Mouse (Mus musculus) heart, embryonic 11.5 days (tissue): ENCODE measurements around the gene Cep128. TPM values are rescaled to one million over a fixed set of nuclear protein-coding genes. Genes with fewer than 3 reads are reported as not detected.

Source experiments
- ATAC-seq: fragments of 200-750 bp; cut with Nextera tagmentation; replicated peaks from 2 replicates; pipeline ENCODE4 v1.8.0; 2017; ENCODE audit warnings: moderate library complexity; ENCODE audit not compliant: insufficient number of reproducible peaks, low FRiP score, low TSS enrichment
- H3K27ac ChIP-seq: fragments of 300-500 bp; sonication (generic); 2 replicates; pipeline ENCODE4 v1.5.1; 2014; ENCODE audit warnings: mild to moderate bottlenecking, low read depth, low read length
- H3K27me3 ChIP-seq: fragments of 300-500 bp; sonication (generic); 2 replicates; pipeline ENCODE4 v1.6.1; 2014; ENCODE audit warnings: mild to moderate bottlenecking, low read length, mixed read lengths; ENCODE audit not compliant: control insufficient read depth, insufficient read depth
- H3K36me3 ChIP-seq: fragments of 300-500 bp; sonication (generic); 2 replicates; pipeline ENCODE4 v1.6.1; 2014; ENCODE audit warnings: mild to moderate bottlenecking, low read length, moderate library complexity, mixed read lengths; ENCODE audit not compliant: control insufficient read depth, insufficient read depth
- H3K4me1 ChIP-seq: fragments of 300-500 bp; sonication (generic); 2 replicates; pipeline ENCODE4 v1.6.1; 2014; ENCODE audit warnings: low read length; ENCODE audit not compliant: control insufficient read depth, insufficient read depth
- H3K4me2 ChIP-seq: fragments of 300-500 bp; sonication (generic); 2 replicates; pipeline ENCODE4 v1.6.1; 2014; ENCODE audit warnings: mild to moderate bottlenecking, moderate library complexity
- H3K4me3 ChIP-seq: fragments of 300-500 bp; sonication (generic); 2 replicates; pipeline ENCODE4 v1.5.1; 2014; ENCODE audit warnings: low read depth, low read length
- H3K9ac ChIP-seq: fragments of 300-500 bp; sonication (generic); 2 replicates; pipeline ENCODE4 v1.6.1; 2014; ENCODE audit warnings: mild to moderate bottlenecking, low read depth, low read length, moderate library complexity
- H3K9me3 ChIP-seq: fragments of 300-500 bp; sonication (generic); replicated peaks from 2 replicates; pipeline ENCODE4 v1.6.1; 2016; ENCODE audit warnings: low read length; ENCODE audit not compliant: control insufficient read depth
- WGBS: fragments of 180-500 bp; shearing (Covaris S2); extraction: QIAGEN DNeasy Blood & Tissue Kit; methylation state at CpG from one replicate; pipeline ENCODE4 v1.1.7; 2014; ENCODE audit not compliant: insufficient replicate concordance; 5-methylcytosine and 5-hydroxymethylcytosine counted together
- polyA plus RNA-seq: library from polyadenylated mRNA; unstranded; fragments of >200 nt; fragmentation: Nextera tagmentation; extraction: Ambion mirVana; gene quantifications from 2 replicates; pipeline ENCODE4 v1.2.1, GENCODE M21; 2014

Cep128 gene
- polyA plus RNA-seq, 1 experiment from 2014 or later, result 7.4 TPM

GRCm38 (mm10) chr12:91295870-91296269 lies 88.3 kb downstream of the Cep128 start:
- no peak overlapping the region for H3K9ac ChIP-seq
- no peaks in the 10 kb centered on the region for H3K4me1 ChIP-seq
- no peaks in the 10 kb centered on the region for H3K27me3 ChIP-seq
- no peaks in the 10 kb centered on the region for H3K9me3 ChIP-seq
- no peak overlapping the region for H3K4me3 ChIP-seq
- 70% methylated on average over 7 of the region's 7 CpGs for WGBS
- ATAC-seq, result peak; percentile 42; the same call in 1 of the 2 replicates
- H3K4me2 ChIP-seq, result no peak overlapping the region
- H3K27ac ChIP-seq, result no peak overlapping the region
- H3K36me3 ChIP-seq, result no peaks in the 10 kb centered on the region; the same call in 1 of the 2 replicates

DNA sequence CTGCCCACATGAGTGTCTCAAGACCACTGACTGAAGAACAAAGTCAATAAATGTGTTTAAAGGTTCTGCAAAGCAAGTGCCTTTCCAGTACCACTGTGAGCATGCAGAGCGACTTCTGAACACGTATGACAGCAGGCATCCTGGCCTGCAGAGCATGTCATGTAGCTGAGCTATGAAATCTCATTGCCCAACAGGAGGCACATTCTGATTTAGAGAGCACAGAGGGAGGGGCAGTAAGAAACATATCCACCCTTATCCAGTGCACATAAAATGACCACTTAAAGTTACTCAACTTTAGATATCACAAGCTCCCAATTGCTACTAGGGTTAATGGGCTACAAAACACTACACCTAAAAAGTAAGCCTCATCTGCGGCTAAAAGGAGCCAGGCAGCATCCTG lies 88.8 kb downstream of the Cep128 start:
- Histone ChIP-seq H3K4me2 (no peak overlapping the region), H3K4me1 (no peaks in the 10 kb centered on the region), H3K27me3 (no peaks in the 10 kb centered on the region), H3K36me3 (no peaks in the 10 kb centered on the region; the same call in 1 of the 2 replicates), H3K4me3 (no peak overlapping the region), H3K9ac (no peak overlapping the region), H3K27ac (no peak overlapping the region), H3K9me3 (no peaks in the 10 kb centered on the region)
- no peak for ATAC-seq
- 90% methylated on average over 3 of the region's 3 CpGs for WGBS

GRCm38 (mm10) chr12:91273936-91274335 lies 110.3 kb downstream of the Cep128 start:
- Histone ChIP-seq H3K27ac (no peak overlapping the region), H3K36me3 (no peaks in the 10 kb centered on the region), H3K4me1 (no peaks in the 10 kb centered on the region), H3K9ac (no peak overlapping the region), H3K9me3 (no peaks in the 10 kb centered on the region), H3K4me2 (no peak overlapping the region), H3K4me3 (no peak overlapping the region), H3K27me3 (no peaks in the 10 kb centered on the region)
- WGBS, result 84% methylated on average over 2 of the region's 2 CpGs
- no peak for ATAC-seq

GRCm38 (mm10) chr12:91269634-91270033 lies 114.6 kb downstream of the Cep128 start:
- H3K4me2 ChIP-seq, result no peak overlapping the region
- H3K4me1 ChIP-seq, result peaks cover 4% of the 10 kb centered on the region; the same call in 1 of the 2 replicates
- no peak for ATAC-seq
- WGBS, result 94% methylated on average over 2 of the region's 2 CpGs
- H3K27me3 ChIP-seq, result no peaks in the 10 kb centered on the region
- H3K4me3 ChIP-seq, result no peak overlapping the region
- H3K27ac ChIP-seq, result no peak overlapping the region
- H3K9ac ChIP-seq, result no peak overlapping the region
- H3K9me3 ChIP-seq, result no peaks in the 10 kb centered on the region
- no peaks in the 10 kb centered on the region for H3K36me3 ChIP-seq

DNA sequence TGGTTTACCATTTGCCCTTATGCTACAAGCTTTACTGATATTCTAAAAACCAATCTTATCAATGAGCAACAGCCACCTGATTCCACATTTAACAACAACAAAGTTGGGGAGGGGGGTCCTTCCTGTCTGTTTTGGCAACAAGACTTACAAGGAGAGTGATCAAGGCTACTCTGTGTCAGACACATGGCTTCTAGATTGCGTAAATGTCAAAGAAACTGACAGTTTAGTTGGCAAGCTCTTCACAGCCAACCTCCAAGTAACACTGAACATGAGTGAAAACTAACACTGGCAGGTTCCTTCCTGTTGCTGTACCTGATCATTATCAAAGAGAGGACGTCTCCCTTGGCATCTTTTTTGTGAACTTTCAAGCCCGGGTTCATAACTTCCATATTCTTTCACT lies 115.2 kb downstream of the Cep128 start:
- Histone ChIP-seq H3K9ac (no peak overlapping the region), H3K27ac (no peak overlapping the region), H3K4me3 (no peak overlapping the region), H3K4me2 (no peak overlapping the region), H3K4me1 (peaks cover 4% of the 10 kb centered on the region; the same call in 1 of the 2 replicates), H3K36me3 (no peaks in the 10 kb centered on the region), H3K9me3 (no peaks in the 10 kb centered on the region), H3K27me3 (no peaks in the 10 kb centered on the region)
- no peak for ATAC-seq
- WGBS, result 62% methylated on average over 3 of the region's 3 CpGs

DNA sequence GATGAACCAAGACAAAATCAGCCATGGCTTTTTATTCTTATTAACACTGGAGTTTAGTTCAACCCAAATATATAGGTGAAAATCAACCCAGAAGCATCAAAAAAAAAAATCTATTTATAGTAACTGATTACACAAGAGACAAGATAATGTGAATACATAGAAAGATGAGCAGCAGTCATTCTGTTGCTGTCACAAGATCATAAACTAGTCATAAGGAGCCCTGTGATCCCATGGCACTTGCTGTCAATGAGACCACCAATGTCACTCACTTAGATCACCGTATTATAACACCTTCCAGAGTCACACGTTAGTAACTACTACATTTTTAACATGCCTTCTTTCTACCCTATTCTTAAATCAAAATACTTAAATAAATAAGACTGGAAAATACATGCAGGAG lies 118.2 kb downstream of the Cep128 start:
- Histone ChIP-seq H3K27me3 (no peaks in the 10 kb centered on the region), H3K4me1 (peaks cover 4% of the 10 kb centered on the region; the same call in 1 of the 2 replicates), H3K4me2 (no peak overlapping the region), H3K27ac (no peak overlapping the region), H3K9me3 (no peaks in the 10 kb centered on the region), H3K9ac (no peak overlapping the region), H3K36me3 (no peaks in the 10 kb centered on the region), H3K4me3 (no peak overlapping the region)
- ATAC-seq, result no peak
- WGBS, result 71% methylated on average over 2 of the region's 2 CpGs

DNA sequence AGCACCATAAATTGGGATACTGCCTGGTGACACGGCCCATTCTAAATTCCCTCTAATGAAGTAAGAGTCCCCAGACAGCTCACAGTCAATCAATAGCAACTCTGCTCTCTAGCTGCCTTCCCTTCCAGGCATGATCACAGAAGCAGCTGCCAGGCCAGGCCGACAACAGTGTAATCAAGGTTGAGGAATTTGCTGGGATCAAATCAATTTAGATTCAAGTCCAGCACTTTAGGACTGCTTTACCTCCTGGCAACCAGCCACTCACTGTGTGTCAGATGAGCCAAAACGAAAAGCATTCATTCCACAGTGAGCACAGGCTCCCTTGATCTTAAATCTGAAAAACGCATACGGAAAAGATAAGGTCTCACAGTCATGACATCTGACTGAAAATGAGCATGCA lies 118.7 kb downstream of the Cep128 start:
- ATAC-seq, result peak; percentile 55; the same call in 1 of the 2 replicates
- Histone ChIP-seq H3K27ac (no peak overlapping the region), H3K9ac (no peak overlapping the region), H3K27me3 (no peaks in the 10 kb centered on the region), H3K4me1 (peaks cover 4% of the 10 kb centered on the region; the same call in 1 of the 2 replicates), H3K4me3 (no peak overlapping the region), H3K9me3 (no peaks in the 10 kb centered on the region), H3K4me2 (no peak overlapping the region), H3K36me3 (no peaks in the 10 kb centered on the region)
- WGBS, result 43% methylated on average over 5 of the region's 5 CpGs

DNA sequence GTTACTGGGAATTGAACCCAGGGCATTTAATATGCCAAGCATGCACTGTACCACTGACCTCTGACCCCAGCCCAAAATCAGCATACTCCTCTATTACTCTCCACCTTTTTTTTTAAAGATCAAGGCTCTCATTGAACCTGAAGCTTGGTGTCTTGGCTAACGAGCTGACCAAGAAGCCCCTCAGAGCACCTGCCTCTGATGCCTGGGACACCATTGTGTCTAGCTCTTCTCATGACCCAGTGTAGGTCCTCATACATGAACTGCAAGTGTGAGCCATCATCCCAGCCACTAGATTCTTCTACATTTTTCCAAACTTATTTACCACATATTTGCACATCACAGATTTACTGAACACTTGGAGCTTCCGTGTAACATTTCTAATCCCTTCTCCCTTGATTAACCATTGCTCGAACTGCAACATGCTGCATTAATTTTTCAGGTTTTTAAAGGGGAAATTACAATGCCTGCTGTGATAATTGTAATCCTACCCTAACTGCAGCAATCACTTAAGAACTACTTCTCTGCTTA lies 119.3 kb downstream of the Cep128 start:
- no peak for ATAC-seq
- Histone ChIP-seq H3K4me2 (no peak overlapping the region), H3K27ac (no peak overlapping the region), H3K9me3 (no peaks in the 10 kb centered on the region), H3K36me3 (no peaks in the 10 kb centered on the region; the same call in 1 of the 2 replicates), H3K9ac (no peak overlapping the region), H3K4me3 (no peak overlapping the region), H3K27me3 (no peaks in the 10 kb centered on the region), H3K4me1 (peaks cover 4% of the 10 kb centered on the region; the same call in 1 of the 2 replicates)
- WGBS, result 88% methylated on average over 3 of the region's 3 CpGs

DNA sequence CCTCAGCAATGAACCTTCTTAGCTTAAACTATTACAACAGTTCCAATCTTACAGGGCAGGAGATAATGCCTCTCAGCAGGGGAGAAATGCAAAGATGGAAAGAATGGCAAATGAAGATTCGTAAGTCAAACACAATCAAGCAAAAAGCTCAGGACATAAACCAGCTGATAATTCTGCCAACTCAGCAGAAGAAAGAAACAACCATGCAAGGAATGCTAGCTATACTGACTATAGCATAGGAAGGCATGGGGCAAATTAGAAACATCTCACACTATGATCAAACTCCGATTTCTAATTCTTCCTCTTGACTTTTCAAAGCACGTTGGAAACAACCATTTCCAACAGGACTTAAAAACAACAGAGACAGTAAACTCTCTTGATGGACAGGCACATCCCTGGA lies 120.5 kb downstream of the Cep128 start:
- Histone ChIP-seq H3K9me3 (no peaks in the 10 kb centered on the region), H3K4me1 (peaks cover 4% of the 10 kb centered on the region; the same call in 1 of the 2 replicates), H3K27ac (no peak overlapping the region), H3K27me3 (no peaks in the 10 kb centered on the region), H3K36me3 (no peaks in the 10 kb centered on the region; the same call in 1 of the 2 replicates), H3K9ac (no peak overlapping the region), H3K4me2 (no peak overlapping the region), H3K4me3 (no peak overlapping the region)
- WGBS, result 67% methylated on average over 3 of the region's 3 CpGs
- ATAC-seq, result no peak
